Mouse (Mus musculus): ENCODE measurements around the gene Cd5. TPM values are rescaled to one million over a fixed set of nuclear protein-coding genes. Genes with fewer than 3 reads are reported as not detected.

Gene Cd5
- polyA plus RNA-seq, 1 experiment from 2014 or later = not detected

DNA sequence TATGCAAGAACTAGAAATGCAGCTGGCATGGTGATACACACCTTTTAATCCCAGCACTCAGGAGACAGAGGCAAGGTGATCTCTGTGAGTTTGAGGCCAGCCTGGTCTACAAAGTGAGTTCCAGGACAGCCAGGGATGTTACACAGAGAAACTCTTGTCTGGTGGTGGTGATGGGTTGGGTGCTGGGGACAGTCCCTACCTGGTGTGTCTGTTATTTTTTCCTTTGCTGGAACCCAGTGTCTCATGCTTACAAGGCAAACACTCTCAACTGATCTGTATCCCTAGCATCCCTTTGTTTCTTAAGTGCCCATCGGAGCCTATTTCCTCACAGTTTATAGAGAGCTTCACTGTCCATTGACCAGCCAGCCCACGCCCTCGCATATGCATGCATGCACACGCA lies 1.1 kb upstream of the Cd5 start:
- 76% methylated on average over 4 of the region's 4 CpGs for WGBS (ENCODE audit: insufficient replicate concordance)

DNA sequence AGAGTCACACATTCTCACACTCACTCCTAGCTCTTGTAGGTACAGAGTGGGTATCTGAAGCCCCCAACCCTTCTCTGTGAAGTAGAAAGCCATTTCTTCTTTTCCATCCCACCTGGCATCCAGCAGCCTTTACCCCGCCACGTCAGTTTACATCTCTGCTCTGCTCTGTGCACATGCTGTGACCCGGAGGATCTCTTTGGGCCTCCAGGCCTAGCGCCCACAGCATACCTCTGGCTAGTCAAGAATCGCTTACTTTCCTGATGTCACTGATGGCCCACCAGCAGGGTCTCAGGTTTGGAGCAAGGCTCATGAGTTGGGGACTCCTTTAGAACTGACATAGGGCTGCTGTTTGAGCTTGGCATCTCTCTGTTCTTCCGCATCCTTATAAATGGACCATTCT lies 764 bp downstream of the Cd5 start:
- ATAC-seq (ENCODE audit: low read depth) = no peak
- no peak overlapping the region for H3K9ac ChIP-seq
- no peak overlapping the region for H3K4me2 ChIP-seq
- no peak overlapping the region for H3K4me3 ChIP-seq (replicated peaks)
- 78% methylated on average over 6 of the region's 6 CpGs for WGBS (ENCODE audit: insufficient replicate concordance)
- H3K9me3 ChIP-seq (replicated peaks) = no peaks in the 10 kb centered on the region
- no peaks in the 10 kb centered on the region for H3K27me3 ChIP-seq
- no peak for DNase-seq
- H3K27ac ChIP-seq = no peak overlapping the region
- 0 out of 2 replicates have a peak, but pooled peaks cover 3% of the 10 kb centered on the region for H3K4me1 ChIP-seq (replicated peaks)
- no peaks in the 10 kb centered on the region for H3K36me3 ChIP-seq

More for the DNA sequence above, 1.1 kb upstream of the Cd5 start:
- no peak overlapping the region for H3K4me3 ChIP-seq (replicated peaks)
- ATAC-seq (ENCODE audit: low read depth) = no peak
- H3K4me1 ChIP-seq (replicated peaks) = 0 out of 2 replicates have a peak, but pooled peaks cover 3% of the 10 kb centered on the region
- H3K4me2 ChIP-seq = no peak overlapping the region
- H3K27ac ChIP-seq = no peak overlapping the region
- H3K9ac ChIP-seq = no peak overlapping the region
- no peaks in the 10 kb centered on the region for H3K9me3 ChIP-seq (replicated peaks)
- H3K27me3 ChIP-seq = no peaks in the 10 kb centered on the region
- no peak for DNase-seq
- H3K36me3 ChIP-seq = no peaks in the 10 kb centered on the region

DNA sequence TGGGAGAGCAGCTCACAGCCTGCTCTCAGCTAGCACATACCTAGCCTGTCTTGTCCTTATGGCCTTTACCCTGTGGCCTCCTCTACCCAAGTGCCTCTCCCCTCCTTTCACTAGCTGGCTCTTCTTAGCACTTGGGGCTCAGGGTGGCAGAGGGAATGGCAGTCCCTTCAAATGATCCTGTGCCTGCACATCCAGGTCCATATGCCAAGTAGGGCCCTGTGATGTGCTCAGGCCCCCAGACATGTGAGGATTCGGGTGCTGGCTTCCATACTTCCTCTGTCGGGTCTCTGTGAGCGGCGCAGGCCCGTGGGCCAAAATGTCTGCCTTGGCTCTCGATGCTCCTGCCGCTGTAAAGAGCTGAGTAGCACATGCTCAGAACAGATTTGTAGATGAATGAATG lies 2.9 kb downstream of the Cd5 start:
- H3K27me3 ChIP-seq = no peaks in the 10 kb centered on the region
- H3K9ac ChIP-seq = no peak overlapping the region
- ATAC-seq (ENCODE audit: low read depth) (no peak), DNase-seq (no peak)
- no peak overlapping the region for H3K4me2 ChIP-seq
- H3K27ac ChIP-seq = no peak overlapping the region
- H3K36me3 ChIP-seq = no peaks in the 10 kb centered on the region
- H3K4me1 ChIP-seq (replicated peaks) = 0 out of 2 replicates have a peak, but pooled peaks cover 3% of the 10 kb centered on the region
- H3K4me3 ChIP-seq (replicated peaks) = no peak overlapping the region
- no peaks in the 10 kb centered on the region for H3K9me3 ChIP-seq (replicated peaks)
- WGBS (ENCODE audit: insufficient replicate concordance) = 75% methylated on average over 7 of the region's 7 CpGs

DNA sequence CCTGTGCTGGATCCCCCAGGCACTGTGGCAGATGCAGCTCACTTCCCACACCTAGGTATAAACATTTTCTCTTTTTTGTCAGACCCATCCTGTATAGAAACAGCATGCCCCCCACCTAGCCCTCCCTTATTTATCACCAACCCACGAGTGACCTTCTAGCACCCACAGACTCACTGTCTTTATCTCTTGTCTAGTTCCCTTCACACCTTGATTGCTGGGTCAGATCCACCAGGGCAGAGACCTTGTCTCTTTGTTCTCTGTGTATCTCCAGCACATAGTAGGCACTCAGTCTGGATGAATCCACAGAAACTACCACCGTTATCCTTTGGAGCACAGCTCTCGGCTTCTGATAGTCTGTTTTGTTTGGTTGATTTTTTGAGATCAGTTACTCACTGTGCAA lies 3.7 kb downstream of the Cd5 start:
- Histone ChIP-seq H3K36me3 (no peaks in the 10 kb centered on the region), H3K4me3 (replicated peaks) (no peak overlapping the region), H3K27me3 (no peaks in the 10 kb centered on the region), H3K9ac (no peak overlapping the region), H3K27ac (no peak overlapping the region), H3K4me2 (no peak overlapping the region), H3K4me1 (replicated peaks) (no peaks in the 10 kb centered on the region), H3K9me3 (replicated peaks) (no peaks in the 10 kb centered on the region)
- 58% methylated on average over 3 of the region's 3 CpGs for WGBS (ENCODE audit: insufficient replicate concordance)
- DNase-seq (no peak), ATAC-seq (ENCODE audit: low read depth) (no peak)

DNA sequence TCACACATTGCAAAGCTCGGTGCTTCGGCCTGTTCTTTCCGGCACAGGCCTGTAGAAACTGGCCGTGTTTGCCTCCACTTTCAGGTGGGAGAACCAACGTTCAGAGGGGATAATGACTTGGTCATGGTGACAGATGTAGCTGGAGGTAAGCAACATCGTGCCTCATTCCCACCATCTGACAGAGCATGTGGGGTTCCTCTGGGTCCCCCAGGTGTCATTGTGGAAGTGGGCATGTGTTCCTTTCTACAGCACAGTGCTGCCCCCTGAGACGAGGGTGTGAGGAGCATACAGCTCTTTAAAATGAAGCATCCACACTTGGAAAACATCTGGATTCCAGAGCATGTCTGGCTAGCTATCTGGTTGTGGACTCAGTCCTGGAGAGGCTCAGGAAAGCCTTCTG lies 4.2 kb downstream of the Cd5 start:
- 77% methylated on average over 7 of the region's 7 CpGs for WGBS (ENCODE audit: insufficient replicate concordance)
- no peaks in the 10 kb centered on the region for H3K36me3 ChIP-seq
- no peak overlapping the region for H3K9ac ChIP-seq
- DNase-seq (no peak), ATAC-seq (ENCODE audit: low read depth) (no peak)
- H3K4me1 ChIP-seq (replicated peaks) = no peaks in the 10 kb centered on the region
- H3K27ac ChIP-seq = no peak overlapping the region
- H3K9me3 ChIP-seq (replicated peaks) = no peaks in the 10 kb centered on the region
- no peak overlapping the region for H3K4me2 ChIP-seq
- no peaks in the 10 kb centered on the region for H3K27me3 ChIP-seq
- H3K4me3 ChIP-seq (replicated peaks) = no peak overlapping the region

DNA sequence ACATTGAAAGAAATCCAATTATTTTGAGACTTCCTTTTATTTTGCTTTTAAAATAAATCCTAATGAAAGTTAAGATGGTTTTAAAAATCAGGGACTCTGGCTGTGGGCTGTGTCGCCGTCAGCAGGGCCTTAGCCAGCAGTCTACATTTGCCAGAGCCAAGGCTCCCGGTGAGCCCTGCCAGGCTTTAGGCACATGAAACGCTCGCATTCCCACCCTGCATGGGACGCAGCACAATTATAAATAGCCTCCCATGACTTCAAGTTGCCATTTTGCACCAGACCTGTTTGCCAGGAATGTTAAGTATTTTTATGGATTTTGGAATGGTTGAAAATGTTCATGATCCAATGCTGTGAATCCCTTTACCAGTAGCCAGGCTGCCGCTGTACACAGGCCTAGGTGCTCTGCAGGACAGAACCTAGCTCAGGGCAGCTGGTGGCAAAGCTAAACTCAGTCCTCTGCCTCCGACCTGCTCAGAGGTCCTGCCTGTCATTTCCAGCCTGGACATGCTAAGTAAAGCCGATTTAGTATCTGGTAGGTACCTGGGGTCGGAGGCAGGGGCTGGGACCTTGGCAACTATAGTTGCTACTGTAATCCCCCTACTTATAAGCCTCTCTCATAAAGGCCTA lies 5.2 kb downstream of the Cd5 start:
- no peak overlapping the region for H3K4me3 ChIP-seq (replicated peaks)

DNA sequence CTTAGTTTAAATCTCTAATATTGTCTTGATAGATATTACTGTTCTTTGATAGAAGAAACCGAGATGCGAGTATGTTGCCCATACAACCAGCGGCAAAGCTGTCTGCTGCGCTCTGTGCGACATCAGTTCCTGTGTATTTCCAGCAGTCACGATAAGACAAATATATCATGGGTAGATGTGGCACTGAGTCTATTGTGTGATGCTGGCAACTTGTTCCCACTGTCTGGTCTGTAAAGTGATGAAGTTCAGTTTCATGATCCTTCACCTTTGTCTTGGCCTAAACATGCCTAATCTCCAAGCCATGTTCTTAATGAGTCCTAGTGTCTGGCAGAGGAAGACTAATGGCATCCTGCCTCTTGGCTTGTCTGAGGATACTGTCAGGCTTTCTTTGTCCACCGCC lies 6.1 kb downstream of the Cd5 start:
- Histone ChIP-seq H3K27ac (no peak overlapping the region), H3K27me3 (no peaks in the 10 kb centered on the region), H3K36me3 (no peaks in the 10 kb centered on the region), H3K9me3 (replicated peaks) (no peaks in the 10 kb centered on the region), H3K4me2 (no peak overlapping the region), H3K4me1 (replicated peaks) (no peaks in the 10 kb centered on the region), H3K9ac (no peak overlapping the region), H3K4me3 (replicated peaks) (no peak overlapping the region)
- DNase-seq = no peak
- 82% methylated on average over 7 of the region's 7 CpGs for WGBS (ENCODE audit: insufficient replicate concordance)
- no peak for ATAC-seq (ENCODE audit: low read depth)

More for the DNA sequence above, 5.2 kb downstream of the Cd5 start:
- no peak for DNase-seq
- H3K36me3 ChIP-seq = no peaks in the 10 kb centered on the region
- no peak overlapping the region for H3K27ac ChIP-seq
- no peaks in the 10 kb centered on the region for H3K4me1 ChIP-seq (replicated peaks)
- ATAC-seq (ENCODE audit: low read depth) = no peak
- H3K9me3 ChIP-seq (replicated peaks) = no peaks in the 10 kb centered on the region
- no peak overlapping the region for H3K4me2 ChIP-seq
- H3K9ac ChIP-seq = no peak overlapping the region
- no peaks in the 10 kb centered on the region for H3K27me3 ChIP-seq
- 78% methylated on average over 10 of the region's 10 CpGs for WGBS (ENCODE audit: insufficient replicate concordance)

DNA sequence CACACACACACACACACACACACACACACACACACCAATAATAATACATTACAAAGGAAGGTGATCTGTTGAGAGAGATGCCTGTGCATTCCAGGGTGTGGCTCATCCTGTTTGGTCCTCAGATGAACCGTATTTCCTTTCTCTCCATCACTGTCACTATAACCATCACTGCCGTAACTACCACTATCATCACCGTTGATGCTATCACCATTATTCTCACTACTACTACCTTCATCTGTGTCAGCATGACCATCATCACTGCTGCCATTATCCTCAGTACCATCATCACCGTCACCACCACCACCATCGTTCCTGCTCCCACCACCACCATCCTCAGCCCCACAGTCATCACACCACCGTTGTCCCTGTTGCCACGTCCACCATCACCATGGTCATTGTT lies 6.8 kb downstream of the Cd5 start:
- no peak overlapping the region for H3K4me2 ChIP-seq
- 77% methylated on average over 7 of the region's 7 CpGs for WGBS (ENCODE audit: insufficient replicate concordance)
- ATAC-seq (ENCODE audit: low read depth) (no peak), DNase-seq (no peak)
- no peaks in the 10 kb centered on the region for H3K4me1 ChIP-seq (replicated peaks)
- no peaks in the 10 kb centered on the region for H3K27me3 ChIP-seq
- H3K27ac ChIP-seq = no peak overlapping the region
- H3K9ac ChIP-seq = no peak overlapping the region
- no peaks in the 10 kb centered on the region for H3K36me3 ChIP-seq
- no peaks in the 10 kb centered on the region for H3K9me3 ChIP-seq (replicated peaks)
- no peak overlapping the region for H3K4me3 ChIP-seq (replicated peaks)

DNA sequence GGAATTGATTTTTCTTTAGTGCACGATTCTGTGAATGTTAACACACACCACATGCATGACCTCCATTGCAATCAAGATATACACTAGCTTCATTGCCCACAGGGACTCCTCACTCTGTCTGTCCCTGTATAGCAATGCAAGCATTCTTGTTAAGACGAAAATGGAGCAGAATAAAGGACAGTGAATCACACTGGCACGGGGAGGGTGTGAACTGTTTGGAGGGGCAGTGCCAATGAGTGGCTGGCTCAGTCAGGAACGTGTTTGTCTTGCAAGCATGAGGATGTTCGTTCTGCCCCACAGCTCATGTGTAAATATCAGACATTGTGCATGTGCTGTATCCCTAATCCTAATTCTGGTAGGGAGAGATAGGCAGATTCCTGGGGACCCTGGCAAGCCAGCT lies 8.3 kb downstream of the Cd5 start:
- ATAC-seq (ENCODE audit: low read depth) (no peak), DNase-seq (no peak)
- WGBS (ENCODE audit: insufficient replicate concordance) = 52% methylated on average over 5 of the region's 5 CpGs
- no peak overlapping the region for H3K27ac ChIP-seq
- H3K9me3 ChIP-seq (replicated peaks) = no peaks in the 10 kb centered on the region
- no peaks in the 10 kb centered on the region for H3K27me3 ChIP-seq
- no peak overlapping the region for H3K4me2 ChIP-seq
- H3K4me3 ChIP-seq (replicated peaks) = no peak overlapping the region
- no peaks in the 10 kb centered on the region for H3K36me3 ChIP-seq
- H3K4me1 ChIP-seq (replicated peaks) = no peaks in the 10 kb centered on the region
- H3K9ac ChIP-seq = no peak overlapping the region

DNA sequence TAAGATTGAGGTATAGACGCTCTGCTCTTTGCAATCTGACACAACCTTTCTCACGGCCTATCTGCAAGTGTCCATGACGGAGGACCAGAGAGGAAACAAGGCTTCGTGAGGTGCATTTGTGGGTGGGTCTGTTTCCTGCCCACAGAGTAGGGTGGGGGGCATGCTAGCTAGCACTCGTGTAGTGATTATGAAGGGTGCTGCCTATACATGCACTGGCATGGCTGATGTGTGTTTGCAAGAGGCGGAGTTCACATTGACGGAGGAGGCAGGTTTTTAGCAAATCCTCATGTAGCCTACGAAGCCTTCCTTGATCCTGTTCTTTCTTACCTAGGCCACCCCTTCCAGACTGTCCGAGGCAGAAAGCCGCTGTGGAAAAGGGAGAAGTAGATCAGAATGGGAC lies 8.9 kb downstream of the Cd5 start:
- Histone ChIP-seq H3K4me3 (replicated peaks) (no peak overlapping the region), H3K36me3 (no peaks in the 10 kb centered on the region), H3K4me1 (replicated peaks) (no peaks in the 10 kb centered on the region), H3K4me2 (no peak overlapping the region), H3K27ac (no peak overlapping the region), H3K9ac (no peak overlapping the region), H3K9me3 (replicated peaks) (no peaks in the 10 kb centered on the region), H3K27me3 (no peaks in the 10 kb centered on the region)
- ATAC-seq (ENCODE audit: low read depth) = no peak
- no peak for DNase-seq
- WGBS (ENCODE audit: insufficient replicate concordance) = 59% methylated on average over 10 of the region's 10 CpGs

DNA sequence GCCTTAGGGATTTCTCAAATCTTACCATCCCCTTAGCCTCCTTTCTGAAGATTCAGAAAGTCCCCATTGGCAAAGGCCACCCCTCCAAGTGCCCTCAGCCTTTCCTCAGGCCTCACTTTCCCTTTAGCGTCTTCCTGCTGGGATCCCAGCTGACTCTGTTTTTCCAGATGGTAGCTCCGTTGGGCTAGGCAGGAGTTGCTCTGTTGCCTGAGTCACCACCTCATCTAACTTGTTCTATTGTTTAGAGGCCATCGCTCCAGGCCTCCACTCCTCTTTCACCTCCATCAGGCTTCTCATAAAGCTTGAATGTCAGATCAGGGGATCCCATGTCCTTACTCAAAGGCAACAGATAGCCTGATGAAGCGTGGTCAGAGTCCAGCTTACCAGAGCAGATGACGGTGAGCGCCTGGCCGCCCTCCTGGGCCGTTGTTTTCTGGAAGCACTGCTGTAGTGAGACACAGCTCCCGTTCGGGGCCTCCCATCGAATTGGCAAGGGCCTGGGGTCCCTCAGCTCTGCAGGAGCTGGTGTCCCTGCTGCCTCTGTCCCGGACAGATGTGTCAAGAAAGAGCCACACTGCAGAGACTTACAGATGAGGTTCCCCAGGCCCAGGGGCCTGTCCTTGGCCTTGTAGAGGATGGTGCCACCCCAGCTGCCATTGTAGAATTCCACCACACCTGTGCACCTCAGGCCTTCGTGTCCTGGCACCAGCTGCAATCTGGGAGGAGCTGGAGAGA lies 14.0 kb downstream of the Cd5 start:
- WGBS (ENCODE audit: insufficient replicate concordance) = 70% methylated on average over 13 of the region's 13 CpGs
- Histone ChIP-seq H3K4me1 (replicated peaks) (peaks cover 8% of the 10 kb centered on the region), H3K9ac (no peak overlapping the region), H3K27me3 (peaks cover 11% of the 10 kb centered on the region; the same call in 1 of the 2 replicates), H3K4me3 (replicated peaks) (no peak overlapping the region), H3K9me3 (replicated peaks) (no peaks in the 10 kb centered on the region), H3K4me2 (no peak overlapping the region), H3K36me3 (no peaks in the 10 kb centered on the region), H3K27ac (no peak overlapping the region)
- DNase-seq (no peak), ATAC-seq (ENCODE audit: low read depth) (no peak)

DNA sequence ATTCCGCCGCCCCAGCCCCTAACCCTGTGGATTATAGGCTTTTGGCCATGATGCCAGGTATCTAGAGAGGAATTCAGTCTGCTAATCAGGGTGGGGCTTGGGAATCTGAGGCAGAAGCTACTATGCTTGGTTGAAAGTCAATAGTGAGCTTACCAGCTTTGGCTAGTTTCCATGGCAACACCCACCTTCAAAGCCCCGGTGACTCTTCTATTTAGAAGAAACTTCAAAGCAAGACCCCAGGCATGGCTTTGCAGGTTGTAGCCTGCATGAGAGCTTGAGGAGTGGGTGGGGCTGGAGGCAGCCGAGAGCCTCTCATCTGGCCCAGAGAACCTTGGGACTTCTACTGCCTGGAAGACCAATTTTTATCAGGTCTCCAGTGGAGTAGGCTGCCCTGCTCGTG lies 15.2 kb downstream of the Cd5 start:
- Histone ChIP-seq H3K9me3 (replicated peaks) (no peaks in the 10 kb centered on the region), H3K9ac (no peak overlapping the region), H3K4me3 (replicated peaks) (no peak overlapping the region), H3K27me3 (peaks cover 11% of the 10 kb centered on the region; the same call in 1 of the 2 replicates), H3K27ac (no peak overlapping the region), H3K4me2 (no peak overlapping the region), H3K4me1 (replicated peaks) (peaks cover 8% of the 10 kb centered on the region), H3K36me3 (no peaks in the 10 kb centered on the region)
- WGBS (ENCODE audit: insufficient replicate concordance) = 47% methylated on average over 5 of the region's 5 CpGs
- DNase-seq = no peak
- ATAC-seq (ENCODE audit: low read depth) = no peak
